Mouse (Mus musculus): Measurements from ENCODE around the gene Prss1. TPM values are rescaled to one million over a fixed set of nuclear protein-coding genes. Genes with fewer than 3 reads are reported as not detected.
"Not testable (repeated sequence)": the region's sequence is repeated elsewhere in the genome, so short reads cannot be mapped to it uniquely, and the experiment has no call there.

The Prss1 gene
- not detected in 2 replicates for polyA plus RNA-seq (2012; rRNA removed)

GRCm38 (mm10) chr6:41458632-41459031, at the start of gene Prss1:
Prss1 (plus strand) TSS chr6:41458932.
- H3K27ac ChIP-seq (ENCODE audit: insufficient read depth, low read length); H3K4me3 ChIP-seq (ENCODE audit: insufficient read depth, low read length); H3K4me1 ChIP-seq (ENCODE audit: control insufficient read depth, insufficient read depth, low read length): not testable (repeated sequence)

GRCm38 (mm10) chr6:41442261-41442660, 16.5 kb upstream of the Prss1 start:
- H3K4me3 ChIP-seq (ENCODE audit: insufficient read depth, low read length); H3K27ac ChIP-seq (ENCODE audit: insufficient read depth, low read length); H3K4me1 ChIP-seq (ENCODE audit: control insufficient read depth, insufficient read depth, low read length): not testable (repeated sequence)

- H3K4me1 ChIP-seq (ENCODE audit: control insufficient read depth, insufficient read depth, low read length); H3K4me3 ChIP-seq (ENCODE audit: insufficient read depth, low read length); H3K27ac ChIP-seq (ENCODE audit: insufficient read depth, low read length): not testable (repeated sequence)
Measured at GRCm38 (mm10) chr6:41446045-41446444, 12.7 kb upstream of the Prss1 start, which contains the start of gene Gm10334. Gm10334 (minus strand) TSS chr6:41446145.

GRCm38 (mm10) chr6:41499374-41499773, 40.6 kb downstream of the Prss1 start:
- Histone ChIP-seq H3K4me1 (ENCODE audit: control insufficient read depth, insufficient read depth, low read length) (no peaks in the 10 kb centered on the region), H3K27ac (ENCODE audit: insufficient read depth, low read length) (no peak overlapping the region), H3K4me3 (ENCODE audit: insufficient read depth, low read length) (no peak overlapping the region)
- TF ChIP-seq CTCF (IDR thresholded peaks at IDR 0.05; ENCODE audit: extremely low read depth, insufficient read depth, low read length) (no peak), POLR2A (IDR thresholded peaks at IDR 0.05; ENCODE audit: extremely low read depth, insufficient read depth, low read length) (no peak)

- TF ChIP-seq CTCF (IDR thresholded peaks at IDR 0.05; ENCODE audit: extremely low read depth, insufficient read depth, low read length) = no peak
- TF ChIP-seq POLR2A (IDR thresholded peaks at IDR 0.05; ENCODE audit: extremely low read depth, insufficient read depth, low read length) = no peak
- H3K27ac ChIP-seq (ENCODE audit: insufficient read depth, low read length) = no peak overlapping the region
- no peak overlapping the region for H3K4me3 ChIP-seq (ENCODE audit: insufficient read depth, low read length)
- no peaks in the 10 kb centered on the region for H3K4me1 ChIP-seq (ENCODE audit: control insufficient read depth, insufficient read depth, low read length)
Measured at GRCm38 (mm10) chr6:41504915-41505314, 46.2 kb downstream of the Prss1 start.

GRCm38 (mm10) chr6:41505323-41505722, 46.6 kb downstream of the Prss1 start:
- TF ChIP-seq CTCF (IDR thresholded peaks at IDR 0.05; ENCODE audit: extremely low read depth, insufficient read depth, low read length) = peak; percentile 21; the same call in 1 of the 2 replicates
- TF ChIP-seq POLR2A (IDR thresholded peaks at IDR 0.05; ENCODE audit: extremely low read depth, insufficient read depth, low read length) = no peak
- Histone ChIP-seq H3K4me3 (ENCODE audit: insufficient read depth, low read length) (no peak overlapping the region), H3K4me1 (ENCODE audit: control insufficient read depth, insufficient read depth, low read length) (no peaks in the 10 kb centered on the region)

More at GRCm38 (mm10) chr6:41505323-41505722, 46.6 kb downstream of the Prss1 start:
- H3K27ac ChIP-seq (ENCODE audit: insufficient read depth, low read length) = no peak overlapping the region

Other genes with a start within 250 kb of the Prss1 start
- 0.13 TPM in 1 of 2 replicates, not detected in the other for gene Try4, start 156.7 kb upstream of the Prss1 start, polyA plus RNA-seq (2012; rRNA removed)
- not detected in 2 replicates for gene Try5, start 142.1 kb upstream of the Prss1 start, polyA plus RNA-seq (2012; rRNA removed)
- not detected in 2 replicates for gene Try10, start 104.8 kb upstream of the Prss1 start, polyA plus RNA-seq (2012; rRNA removed)
- gene Prss3, start 81.3 kb upstream of the Prss1 start, polyA plus RNA-seq (2012; rRNA removed) = not detected in 2 replicates
- not detected in 2 replicates for gene Gm5771, start 66.6 kb upstream of the Prss1 start, polyA plus RNA-seq (2012; rRNA removed)
- gene Gm10334, start 12.8 kb upstream of the Prss1 start, polyA plus RNA-seq (2012; rRNA removed) = 3.8 and 4.9 TPM in 2 replicates
- 0.19 TPM in 1 of 2 replicates, not detected in the other for gene Prss2, start 62.9 kb downstream of the Prss1 start, polyA plus RNA-seq (2012; rRNA removed)
- gene Ephb6, start 146.6 kb downstream of the Prss1 start, polyA plus RNA-seq (2012; rRNA removed) = 135 and 140 TPM in 2 replicates
- 3.3 and 4.2 TPM in 2 replicates for gene Trpv6, start 177.5 kb downstream of the Prss1 start, polyA plus RNA-seq (2012; rRNA removed)
- not detected in 2 replicates for gene Trpv5, start 221.8 kb downstream of the Prss1 start, polyA plus RNA-seq (2012; rRNA removed)
- not detected in 2 replicates for gene Llcfc1, start 225.5 kb downstream of the Prss1 start, polyA plus RNA-seq (2012; rRNA removed)
- not detected in 2 replicates for gene Kel, start 245.4 kb downstream of the Prss1 start, polyA plus RNA-seq (2012; rRNA removed)

All from cortical plate, adult 2 months (tissue).